Mouse (Mus musculus): Measurements from ENCODE around the gene Fignl1. TPM values are rescaled to one million over a fixed set of nuclear protein-coding genes. Genes with fewer than 3 reads are reported as not detected.

Fignl1 gene
- total and polyA plus RNA-seq, 3 experiments: 34.2 to 59.9 (median 51.2) TPM

GRCm38 (mm10) chr11:11763211-11763666, 45.5 kb downstream of the Fignl1 start:
- H3K9ac ChIP-seq (ENCODE audit: control insufficient read depth, low read depth, low read length, poor library complexity, severe bottlenecking): no peak overlapping the region
- H3K36me3 ChIP-seq (ENCODE audit: control insufficient read depth in 1 of 2, insufficient read depth in 2 of 2, low read length in 2 of 2): peaks cover 9 to 34% of the 10 kb centered on the region in 2 experiments; a peak in 3 of 4 replicates
- H3K9me3 ChIP-seq (replicated peaks; ENCODE audit: insufficient read depth, low read length): no peaks in the 10 kb centered on the region
- TF ChIP-seq MYC (IDR thresholded peaks at IDR 0.05; ENCODE audit: low read depth, low read length) (peak; percentile 70; the same call in 1 of the 2 replicates), MEF2A (IDR thresholded peaks at IDR 0.05; ENCODE audit: extremely low read depth, insufficient replicate concordance, low read depth, low read length, poor library complexity, severe bottlenecking) (no peak), EP300 (IDR thresholded peaks at IDR 0.05; ENCODE audit: low read depth in 1 of 2, low read length in 2 of 2) (peak; percentile 13 to 62; a peak in 2 of 4 replicates), ETS1 (IDR thresholded peaks at IDR 0.05; ENCODE audit: low read depth, low read length) (peak; percentile 16; the same call in 1 of the 2 replicates), ELF1 (IDR thresholded peaks at IDR 0.05; ENCODE audit: low read depth, low read length) (0 out of 2 replicates have a peak, but pooled peaks have one; percentile 7), USF2 (IDR thresholded peaks at IDR 0.05; ENCODE audit: borderline replicate concordance in 1 of 2, insufficient read depth in 1 of 2, low read depth in 1 of 2, low read length in 2 of 2) (no peak), MAX (IDR thresholded peaks at IDR 0.05; ENCODE audit: low read length) (peak; percentile 68)
- no peak overlapping the region for H3K4me3 ChIP-seq (ENCODE audit: control insufficient read depth in 1 of 2, insufficient read depth in 1 of 2, low read depth in 2 of 2, low read length in 2 of 2)
- no peaks in the 10 kb centered on the region for H3K79me2 ChIP-seq (ENCODE audit: control insufficient read depth, insufficient read depth, low read length, poor library complexity)
- H3K27me3 ChIP-seq (ENCODE audit: control insufficient read depth in 1 of 2, insufficient read depth in 2 of 2, low read length in 2 of 2): no peaks in the 10 kb centered on the region
- peak; percentile 82 for DNase-seq (ENCODE audit: low read depth, low spot score)
- H3K27ac ChIP-seq (ENCODE audit: control insufficient read depth, low read depth, low read length): peak overlapping the region; percentile 22; the same call in 1 of the 2 replicates
- H3K4me1 ChIP-seq (ENCODE audit: control insufficient read depth in 1 of 2, insufficient read depth in 2 of 2, low read length in 2 of 2): peaks cover 0 to 2% of the 10 kb centered on the region in 2 experiments; a peak in 1 of 4 replicates

GRCm38 (mm10) chr11:11758883-11759282, 49.9 kb downstream of the Fignl1 start:
- Histone ChIP-seq H3K27me3 (ENCODE audit: control insufficient read depth in 1 of 2, insufficient read depth in 2 of 2, low read length in 2 of 2) (no peaks in the 10 kb centered on the region), H3K4me1 (ENCODE audit: control insufficient read depth in 1 of 2, insufficient read depth in 2 of 2, low read length in 2 of 2) (no peaks in the 10 kb centered on the region; a peak in 1 of 4 replicates), H3K4me3 (ENCODE audit: control insufficient read depth in 1 of 2, insufficient read depth in 1 of 2, low read depth in 2 of 2, low read length in 2 of 2) (no peak overlapping the region), H3K27ac (ENCODE audit: control insufficient read depth, low read depth, low read length) (no peak overlapping the region), H3K79me2 (ENCODE audit: control insufficient read depth, insufficient read depth, low read length, poor library complexity) (no peaks in the 10 kb centered on the region), H3K9ac (ENCODE audit: control insufficient read depth, low read depth, low read length, poor library complexity, severe bottlenecking) (no peak overlapping the region), H3K9me3 (replicated peaks; ENCODE audit: insufficient read depth, low read length) (no peaks in the 10 kb centered on the region), H3K36me3 (ENCODE audit: control insufficient read depth in 1 of 2, insufficient read depth in 2 of 2, low read length in 2 of 2) (peaks cover 7 to 35% of the 10 kb centered on the region in 2 experiments; a peak in 3 of 4 replicates)
- DNase-seq (ENCODE audit: low read depth, low spot score): no peak
- no peak for TF ChIP-seq SIN3A (IDR thresholded peaks at IDR 0.05; ENCODE audit: low read length)

GRCm38 (mm10) chr11:11758121-11758520, 50.6 kb downstream of the Fignl1 start:
- no peak for DNase-seq (ENCODE audit: low read depth, low spot score)
- no peaks in the 10 kb centered on the region for H3K27me3 ChIP-seq (ENCODE audit: control insufficient read depth in 1 of 2, insufficient read depth in 2 of 2, low read length in 2 of 2)
- H3K4me1 ChIP-seq (ENCODE audit: control insufficient read depth in 1 of 2, insufficient read depth in 2 of 2, low read length in 2 of 2): no peaks in the 10 kb centered on the region; a peak in 1 of 4 replicates
- H3K9ac ChIP-seq (ENCODE audit: control insufficient read depth, low read depth, low read length, poor library complexity, severe bottlenecking): no peak overlapping the region
- no peak overlapping the region for H3K27ac ChIP-seq (ENCODE audit: control insufficient read depth, low read depth, low read length)
- no peaks in the 10 kb centered on the region for H3K9me3 ChIP-seq (replicated peaks; ENCODE audit: insufficient read depth, low read length)
- no peaks in the 10 kb centered on the region for H3K79me2 ChIP-seq (ENCODE audit: control insufficient read depth, insufficient read depth, low read length, poor library complexity)
- peaks cover 7 to 35% of the 10 kb centered on the region in 2 experiments; a peak in 3 of 4 replicates for H3K36me3 ChIP-seq (ENCODE audit: control insufficient read depth in 1 of 2, insufficient read depth in 2 of 2, low read length in 2 of 2)
- TF ChIP-seq BHLHE40 (IDR thresholded peaks at IDR 0.05; ENCODE audit: borderline replicate concordance, low read depth, low read length): no peak
- TF ChIP-seq RAD21 (IDR thresholded peaks at IDR 0.05; ENCODE audit: low read depth, low read length): no peak
- no peak for TF ChIP-seq TBP (IDR thresholded peaks at IDR 0.05; ENCODE audit: low read depth, low read length)
- TF ChIP-seq CTCF (IDR thresholded peaks at IDR 0.05 in 2 of 3, conservative IDR thresholded peaks at IDR 0.05 in 1 of 3; ENCODE audit: control insufficient read depth in 1 of 3, insufficient read depth in 1 of 3, low read depth in 2 of 3, low read length in 3 of 3, poor library complexity in 1 of 3, severe bottlenecking in 1 of 3): no peak
- no peak for TF ChIP-seq MAFK (IDR thresholded peaks at IDR 0.05; ENCODE audit: borderline replicate concordance, low read depth, low read length)
- TF ChIP-seq MXI1 (IDR thresholded peaks at IDR 0.05; ENCODE audit: low read depth, low read length): no peak
- TF ChIP-seq SIN3A (IDR thresholded peaks at IDR 0.05; ENCODE audit: low read length): no peak
- TF ChIP-seq UBTF (IDR thresholded peaks at IDR 0.05; ENCODE audit: borderline replicate concordance, insufficient read depth, low read depth, low read length): no peak
- TF ChIP-seq MYB (IDR thresholded peaks at IDR 0.05; ENCODE audit: low read depth, low read length): no peak
- no peak for TF ChIP-seq JUND (IDR thresholded peaks at IDR 0.05; ENCODE audit: low read depth, low read length)
- no peak for TF ChIP-seq NRF1 (IDR thresholded peaks at IDR 0.05; ENCODE audit: insufficient read depth, low read depth, low read length, poor library complexity, severe bottlenecking)
- no peak for TF ChIP-seq TAL1 (IDR thresholded peaks at IDR 0.05; ENCODE audit: low read length)
- TF ChIP-seq ETS1 (IDR thresholded peaks at IDR 0.05; ENCODE audit: low read depth, low read length): no peak
- no peak for TF ChIP-seq POLR2A (IDR thresholded peaks at IDR 0.05; ENCODE audit: control insufficient read depth in 1 of 2, insufficient read depth in 1 of 2, low read depth in 1 of 2, low read length in 2 of 2, poor library complexity in 1 of 2)
- TF ChIP-seq HCFC1 (IDR thresholded peaks at IDR 0.05; ENCODE audit: low read depth, low read length): no peak
- no peak for TF ChIP-seq ZKSCAN1 (IDR thresholded peaks at IDR 0.05; ENCODE audit: low read depth, low read length)
- no peak for TF ChIP-seq SMC3 (IDR thresholded peaks at IDR 0.05; ENCODE audit: low read depth, low read length)
- no peak for TF ChIP-seq RCOR1 (IDR thresholded peaks at IDR 0.05; ENCODE audit: low read depth, low read length)
- no peak for TF ChIP-seq USF1 (IDR thresholded peaks at IDR 0.05; ENCODE audit: low read depth, low read length)
- H3K4me3 ChIP-seq (ENCODE audit: control insufficient read depth in 1 of 2, insufficient read depth in 1 of 2, low read depth in 2 of 2, low read length in 2 of 2): no peak overlapping the region
